Mouse (Mus musculus): Measurements from ENCODE around the gene Prkn. TPM values are rescaled to one million over a fixed set of nuclear protein-coding genes. Genes with fewer than 3 reads are reported as not detected.

Gene Prkn
- 0.95 TPM for polyA plus RNA-seq (2014; fragmentation: Illumina TruSeq; extraction: RNeasy Lipid Tissue Mini Kit (QIAGEN cat#74804); ENCODE audit: low read depth, low replicate concordance)

GRCm38 (mm10) chr17:10840148-10840707, at the start of gene Prkn, which contains the start of gene Pacrg:
Gene Prkn, plus strand, starts transcription at chr17:10840384.
Gene Pacrg, minus strand, starts transcription at chr17:10840311.

Other genes starting within 250 kb of the Prkn start
- gene Pacrg, start 73 bp upstream of the Prkn start, polyA plus RNA-seq (2014; fragmentation: Illumina TruSeq; extraction: RNeasy Lipid Tissue Mini Kit (QIAGEN cat#74804); ENCODE audit: low read depth, low replicate concordance), result 0.50 TPM

Data from sigmoid colon, adult 10 weeks (tissue).